Mouse (Mus musculus) left cerebral cortex, postnatal 10 days (tissue): ENCODE data around the gene Rag2. TPM values are rescaled to one million over a fixed set of nuclear protein-coding genes. Genes with fewer than 3 reads are reported as not detected.
A peak's percentile ranks its signal among the peaks of the same experiment; 100 is the strongest.

Experiments used
- DNase-seq, 2 experiments: peaks; one replicate each; pipeline ENCODE4 v3.0.0; 2021 to 2022; ENCODE audit warnings: low spot score in 2 of 2, mixed read lengths in 1 of 2; ENCODE audit errors: extremely low spot score in 1 of 2
- intact Hi-C: fragments of 180-260 bp; cut with DNase I; formaldehyde crosslinking; loops from one replicate; pipeline ENCODE4 v1.15.1; 2025
- total RNA-seq, 2 experiments: library from RNA; stranded (reverse); gene quantifications; 2 replicates each; pipeline ENCODE4 v1.2.3; 2021

Rag2 gene
- total RNA-seq, 2 experiments from 2014 or later = not detected

DNA sequence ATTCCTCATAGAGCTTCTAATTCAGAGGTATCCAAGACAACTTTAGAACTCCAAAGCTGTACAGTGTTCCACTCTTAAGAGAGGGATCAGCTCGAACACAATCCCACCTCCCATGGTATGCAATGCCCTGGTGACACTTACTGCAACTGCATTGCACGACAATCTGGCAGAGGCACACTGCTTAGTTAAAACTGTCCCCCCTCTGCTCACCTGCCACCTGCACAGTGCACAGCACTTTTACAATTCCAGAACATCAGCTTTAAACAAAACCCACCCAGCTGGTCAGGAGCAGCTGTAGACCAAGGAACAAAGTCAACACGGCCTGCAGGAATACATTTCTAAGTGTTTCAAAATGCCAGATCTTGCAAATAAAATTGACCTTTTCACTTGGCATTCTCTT, 3.6 kb upstream of the Rag2 start:
- intact Hi-C loops = no loop called here
- no peak for DNase-seq

DNA sequence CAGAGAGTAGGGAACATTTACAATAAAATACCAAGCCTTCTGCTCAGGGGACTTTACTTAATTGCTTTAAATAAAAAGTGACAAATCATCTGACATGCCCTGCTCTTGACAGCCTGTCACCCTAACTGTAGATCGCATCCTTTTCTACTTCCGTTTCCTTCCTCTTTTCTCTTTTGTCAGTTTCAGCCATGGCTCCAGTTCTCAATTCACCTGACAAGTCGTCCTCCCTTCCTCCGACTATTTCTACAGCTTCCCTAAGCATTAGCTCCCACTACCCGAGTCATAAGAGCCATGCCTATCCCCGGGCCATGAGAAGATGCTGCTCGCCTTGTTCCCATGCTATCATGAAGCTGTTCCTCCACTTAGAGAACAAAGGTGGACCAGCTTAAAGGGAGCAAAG, 2.9 kb upstream of the Rag2 start:
- intact Hi-C loops = no loop called here
- no peak for DNase-seq

DNA sequence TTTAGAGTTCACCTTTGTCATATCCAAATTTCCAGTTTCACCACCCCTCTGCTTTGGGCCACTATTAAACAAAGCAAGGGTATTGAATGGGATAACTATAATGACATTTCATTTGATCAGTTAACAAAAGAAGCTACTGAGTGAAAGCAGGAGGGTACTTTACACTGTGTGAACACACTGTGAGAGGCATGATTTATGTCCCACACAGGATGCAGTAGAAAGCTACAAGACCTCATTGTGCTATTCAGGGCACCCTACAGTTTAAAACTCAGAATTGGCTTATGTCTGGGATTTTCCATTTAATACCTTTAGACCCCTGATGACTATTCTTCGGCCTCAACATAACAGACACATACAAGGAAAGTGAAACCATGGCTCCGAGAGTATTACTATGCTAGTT, 1.5 kb upstream of the Rag2 start:
- no peak for DNase-seq
- intact Hi-C loops = no loop called here

DNA sequence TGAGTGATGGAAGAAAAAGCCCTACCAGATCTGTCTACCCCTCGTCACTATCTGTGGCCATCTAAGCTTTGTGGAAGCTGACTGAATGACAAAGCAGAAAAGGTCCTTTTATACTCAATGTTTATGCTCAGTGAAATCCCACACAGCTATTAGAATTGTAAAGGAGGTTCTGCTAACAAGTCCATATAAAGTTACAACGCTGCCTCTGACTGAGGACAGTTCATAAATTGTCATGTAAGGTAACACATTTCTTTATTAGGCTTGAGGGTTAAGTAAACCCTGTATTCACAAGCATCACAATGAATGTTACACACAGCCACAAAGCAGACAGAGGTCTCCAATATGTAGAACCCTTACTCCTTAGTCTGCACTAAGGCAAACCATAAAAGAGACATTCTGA, 507 bp upstream of the Rag2 start:
- intact Hi-C loops = no loop called here
- no peak for DNase-seq

- intact Hi-C loops = no loop called here
- no peak for DNase-seq
Observed at GRCm38 (mm10) chr2:101627227-101627626, 2.7 kb downstream of the Rag2 start.

- intact Hi-C loops = no loop called here
- DNase-seq = peak; percentile 77 to 96
Observed at GRCm38 (mm10) chr2:101628297-101629236, 4.0 kb downstream of the Rag2 start.

DNA sequence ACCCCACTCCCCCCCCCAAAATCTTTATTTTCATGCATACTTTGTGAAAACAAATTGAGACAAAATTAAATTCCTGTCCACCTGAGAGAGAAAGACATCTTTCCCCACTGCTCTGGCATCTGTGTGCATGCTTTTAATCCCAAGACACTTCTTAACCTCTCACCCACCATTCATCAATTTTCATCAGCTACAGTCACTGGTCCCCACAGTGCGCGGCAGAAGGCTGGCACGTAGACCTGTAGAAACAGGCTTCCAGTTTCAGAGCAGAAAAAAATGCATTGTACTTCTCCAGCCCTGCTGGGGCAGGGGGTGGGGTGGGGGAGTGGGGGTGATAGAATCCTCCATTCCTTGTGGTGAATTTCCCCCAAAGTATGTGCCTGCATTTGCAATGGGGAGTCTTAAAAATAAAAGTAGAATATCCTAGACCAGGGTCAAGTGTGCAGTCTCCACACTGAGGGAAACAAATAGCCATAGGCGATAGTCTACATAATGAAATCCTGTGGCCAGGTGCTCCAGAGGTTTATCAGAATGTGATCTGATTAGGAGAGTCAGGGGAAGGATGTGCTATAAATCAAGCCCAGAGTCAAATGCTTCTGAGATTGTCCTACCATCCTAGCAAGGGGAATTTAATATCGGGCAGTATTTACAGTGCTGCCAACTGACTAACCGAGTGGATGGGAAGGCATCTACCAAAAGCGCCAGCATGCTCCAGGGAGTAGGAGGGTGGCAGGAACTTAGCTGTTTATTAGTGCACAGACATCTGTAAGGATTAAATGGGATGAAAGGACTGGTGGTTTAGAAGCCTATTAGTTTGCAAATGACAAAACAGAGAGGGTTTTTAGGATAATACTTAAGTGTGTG, 14.7 kb downstream of the Rag2 start:
- intact Hi-C loops = no loop called here
- no peak for DNase-seq

DNA sequence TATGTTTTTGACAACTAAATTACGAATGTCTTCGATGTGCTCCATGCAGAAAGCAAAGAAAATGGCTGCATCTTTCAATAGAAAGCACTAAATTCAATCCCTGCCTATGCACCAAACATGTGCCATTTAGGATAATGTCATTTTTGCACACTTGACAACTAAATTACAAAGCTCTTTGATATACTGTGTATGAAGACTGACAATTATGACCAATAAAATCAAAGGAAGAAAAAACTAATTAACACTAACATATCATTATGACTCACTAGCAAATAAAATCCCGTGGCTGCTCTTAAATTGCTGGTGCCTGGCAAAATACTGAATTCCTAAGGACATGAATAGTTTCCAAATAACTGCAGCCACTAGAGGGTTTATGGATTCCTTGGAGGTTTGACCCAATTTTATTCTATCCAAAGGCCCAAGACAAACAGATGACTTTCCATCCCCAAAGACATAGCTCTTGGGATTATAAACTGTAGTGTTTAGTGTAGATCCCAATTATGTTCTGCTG, 15.4 kb downstream of the Rag2 start:
- intact Hi-C loops = no loop called here
- no peak for DNase-seq

GRCm38 (mm10) chr2:101645841-101646240, 21.3 kb downstream of the Rag2 start:
- intact Hi-C loops = no loop called here
- DNase-seq = no peak

DNA sequence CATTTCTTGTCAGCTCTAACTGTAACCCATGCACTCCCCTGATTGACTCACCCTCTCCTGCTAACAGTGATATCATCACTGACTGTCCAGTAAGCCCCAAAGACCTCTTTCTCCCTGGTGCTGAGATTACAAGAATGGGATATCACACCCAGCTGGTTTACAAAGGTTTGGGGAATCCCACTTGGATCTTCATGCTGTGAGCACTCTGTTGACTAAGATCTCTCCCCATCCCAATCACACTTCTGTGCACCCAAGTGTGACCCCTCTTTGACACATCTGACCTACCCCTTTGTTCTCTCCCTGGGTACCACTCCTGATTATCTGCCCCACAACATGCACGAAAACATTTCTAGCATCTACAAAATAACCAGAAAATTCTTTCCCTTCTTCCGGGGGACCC, 23.8 kb downstream of the Rag2 start:
- intact Hi-C loops = no loop called here
- DNase-seq = no peak

GRCm38 (mm10) chr2:101649114-101649671, 24.7 kb downstream of the Rag2 start, which contains the start of the genes Rag1 and B230118H07Rik:
Gene Rag1 (minus strand): TSS chr2:101649501.
Gene B230118H07Rik (minus strand): TSS chr2:101649532.
- DNase-seq = no peak

DNA sequence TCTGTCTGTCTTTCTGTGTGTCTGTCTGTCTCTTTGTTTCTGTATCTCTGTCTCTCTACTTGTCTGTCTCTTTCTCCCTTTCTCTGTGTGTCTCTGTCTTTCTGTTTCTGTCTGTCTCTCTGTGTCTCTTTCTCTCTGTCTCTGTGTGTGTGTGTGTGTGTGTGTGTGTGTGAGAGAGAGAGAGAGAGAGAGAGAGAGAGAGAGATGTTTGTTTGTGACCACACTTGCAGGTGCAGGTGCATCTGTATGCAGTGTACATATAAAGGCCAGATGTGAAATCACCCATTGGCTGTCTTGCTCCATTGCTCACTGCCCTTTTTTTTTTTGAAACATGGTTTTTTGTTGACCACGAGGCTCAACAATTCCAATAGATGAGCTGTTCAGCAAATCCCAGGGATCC, 25.9 kb downstream of the Rag2 start:
- DNase-seq = no peak
- intact Hi-C loops = no loop called here

More at GRCm38 (mm10) chr2:101649114-101649671, 24.7 kb downstream of the Rag2 start, which contains the start of the genes Rag1 and B230118H07Rik:
- intact Hi-C loops = no loop called here

DNA sequence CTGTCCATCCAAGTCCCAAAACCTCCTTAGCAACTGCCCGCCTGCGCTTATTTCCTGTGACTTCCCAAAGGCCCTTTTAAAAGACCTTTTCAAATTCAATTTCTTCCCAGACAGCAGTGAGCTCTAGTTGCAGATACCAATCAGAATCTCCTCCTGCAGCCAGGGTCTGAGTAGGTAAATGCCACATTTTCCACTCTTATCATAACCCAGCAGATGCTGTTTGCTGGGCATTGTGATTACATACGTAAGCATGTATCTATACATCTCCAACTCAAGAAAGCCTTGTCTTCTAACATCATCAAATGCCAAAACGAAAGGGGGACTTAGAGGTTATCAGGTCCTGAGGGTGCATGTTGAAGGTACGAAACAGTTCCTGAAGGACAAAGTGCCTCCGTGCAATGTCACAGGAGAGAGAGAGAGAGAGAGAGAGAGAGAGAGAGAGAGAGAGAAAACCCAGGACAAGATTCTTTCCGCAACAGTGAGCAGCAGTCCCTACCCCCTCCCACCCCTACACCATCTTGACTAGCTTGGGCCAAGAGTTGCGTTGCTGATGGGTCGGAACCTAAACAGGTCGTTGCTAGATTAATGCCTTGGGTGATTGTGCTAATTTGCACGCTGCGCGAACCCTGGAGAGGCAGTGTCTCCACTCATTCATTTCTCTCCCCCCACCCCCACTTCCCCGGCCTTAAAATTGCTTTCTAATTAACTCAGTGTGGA, 27.8 kb downstream of the Rag2 start:
- DNase-seq = no peak

GRCm38 (mm10) chr2:101652921-101653597, 28.5 kb downstream of the Rag2 start:
- peak; percentile 81 to 82 for DNase-seq
- intact Hi-C loops = loop anchor here (2.0 kb wide), 2 partner anchors 54 to 182 kb away; no protein-coding TSS in a partner anchor

More for the DNA sequence above, 27.8 kb downstream of the Rag2 start:
- intact Hi-C loops = loop anchor here (2.0 kb wide), 2 partner anchors 54 to 182 kb away; no protein-coding TSS in a partner anchor

DNA sequence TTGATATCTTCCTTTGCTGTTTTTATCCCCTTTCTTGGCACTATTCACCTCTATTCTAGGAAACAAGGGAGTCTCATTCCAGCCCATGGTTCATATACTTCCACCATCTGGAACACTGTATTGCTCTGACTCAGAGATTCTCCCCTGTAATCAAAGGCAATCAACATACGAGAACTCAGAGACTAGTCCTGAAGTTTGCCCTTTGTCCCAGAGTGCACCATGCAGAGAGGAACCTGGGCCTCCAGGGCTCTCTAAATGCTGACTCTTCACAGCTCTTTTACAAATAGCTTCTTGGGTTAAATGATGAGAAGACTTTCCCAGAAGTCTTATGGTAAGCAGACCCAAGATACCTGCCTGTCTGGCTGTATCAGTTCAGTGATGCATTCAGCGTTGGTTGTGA, 36.0 kb downstream of the Rag2 start:
- intact Hi-C loops = no loop called here
- DNase-seq = no peak

DNA sequence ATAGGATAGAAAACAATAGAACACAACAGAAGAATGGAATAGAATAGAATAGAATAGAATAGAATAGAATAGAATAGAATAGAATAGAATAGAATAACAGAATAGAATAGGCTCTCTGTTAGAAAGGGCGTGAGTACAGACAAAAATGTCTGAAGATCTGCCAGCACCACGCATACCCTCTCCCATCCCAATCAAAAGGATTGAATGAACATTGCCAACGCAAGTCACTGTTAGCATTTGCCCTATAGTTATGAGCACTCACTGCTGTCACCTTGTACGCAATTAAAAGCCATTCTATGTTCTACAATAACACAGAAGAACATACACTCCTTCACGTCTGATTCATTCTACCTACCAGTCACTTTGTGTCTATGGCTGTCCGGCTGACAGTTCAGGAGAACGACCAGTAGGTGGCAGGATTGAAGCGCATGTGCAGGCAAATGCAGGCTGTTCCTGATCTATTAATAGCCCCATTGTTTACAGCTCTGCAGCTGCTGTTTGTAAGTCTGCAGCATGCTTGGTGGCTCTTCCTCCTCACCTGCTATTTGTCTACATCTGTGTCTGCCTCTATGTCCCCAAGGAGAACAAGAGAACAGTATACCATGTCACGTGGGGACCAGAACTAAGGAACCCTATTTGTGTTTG, 40.7 kb downstream of the Rag2 start:
- intact Hi-C loops = no loop called here
- DNase-seq = peak; percentile 68 to 79

GRCm38 (mm10) chr2:101665703-101666092, 41.2 kb downstream of the Rag2 start:
- intact Hi-C loops = no loop called here
- no peak for DNase-seq
